Mouse (Mus musculus): ENCODE measurements around the gene Med10. TPM values are rescaled to one million over a fixed set of nuclear protein-coding genes. Genes with fewer than 3 reads are reported as not detected.

The Med10 gene
- 175 and 177 TPM in 2 replicates for polyA plus RNA-seq (2015; fragmentation: Nextera tagmentation; extraction: Ambion mirVana)

- ATAC-seq = no peak
- Histone ChIP-seq H3K9ac (replicated peaks) (no peak within 1 kb of the TSS), H3K4me3 (replicated peaks) (no peak within 1 kb of the TSS), H3K27ac (no peak within 1 kb of the TSS), H3K36me3 (no peaks in the 10 kb centered on the region), H3K4me2 (replicated peaks) (no peak within 1 kb of the TSS), H3K9me3 (no peaks in the 10 kb centered on the region), H3K27me3 (no peaks in the 10 kb centered on the region), H3K4me1 (replicated peaks) (no peaks in the 10 kb centered on the region)
- WGBS = 85% methylated on average over 5 of the region's 5 CpGs
Observed at GRCm38 (mm10) chr13:69802095-69802494, at the start of gene Med10. Med10 (plus strand) TSS chr13:69802395.

GRCm38 (mm10) chr13:69752875-69753274 lies 49.3 kb upstream of the Med10 start:
- no peak overlapping the region for H3K4me3 ChIP-seq (replicated peaks)
- H3K9ac ChIP-seq (replicated peaks) = no peak overlapping the region
- peaks cover 7% of the 10 kb centered on the region; the same call in 1 of the 2 replicates for H3K27me3 ChIP-seq
- WGBS = 88% methylated on average over 2 of the region's 2 CpGs
- no peaks in the 10 kb centered on the region for H3K4me1 ChIP-seq (replicated peaks)
- no peak for ATAC-seq
- no peak overlapping the region for H3K4me2 ChIP-seq (replicated peaks)
- no peak overlapping the region for H3K27ac ChIP-seq
- H3K36me3 ChIP-seq = no peaks in the 10 kb centered on the region
- H3K9me3 ChIP-seq = no peaks in the 10 kb centered on the region

GRCm38 (mm10) chr13:69758979-69759378 lies 43.2 kb upstream of the Med10 start:
- H3K4me3 ChIP-seq (replicated peaks) = no peak overlapping the region
- H3K9me3 ChIP-seq = no peaks in the 10 kb centered on the region
- H3K4me1 ChIP-seq (replicated peaks) = no peaks in the 10 kb centered on the region
- H3K36me3 ChIP-seq = no peaks in the 10 kb centered on the region
- 77% methylated on average over 6 of the region's 6 CpGs for WGBS
- H3K4me2 ChIP-seq (replicated peaks) = no peak overlapping the region
- no peak overlapping the region for H3K9ac ChIP-seq (replicated peaks)
- H3K27ac ChIP-seq = no peak overlapping the region
- no peak for ATAC-seq
- H3K27me3 ChIP-seq = no peaks in the 10 kb centered on the region

- WGBS = 90% methylated on average over 10 of the region's 10 CpGs
- H3K9me3 ChIP-seq = no peaks in the 10 kb centered on the region
- H3K27me3 ChIP-seq = no peaks in the 10 kb centered on the region
- no peaks in the 10 kb centered on the region for H3K36me3 ChIP-seq
- no peak for ATAC-seq
- H3K4me1 ChIP-seq (replicated peaks) = no peaks in the 10 kb centered on the region
- no peak overlapping the region for H3K4me2 ChIP-seq (replicated peaks)
- H3K27ac ChIP-seq = no peak overlapping the region
- no peak overlapping the region for H3K9ac ChIP-seq (replicated peaks)
- H3K4me3 ChIP-seq (replicated peaks) = no peak overlapping the region
Observed at GRCm38 (mm10) chr13:69761393-69761792, 40.8 kb upstream of the Med10 start.

- 0 out of 2 replicates have a peak overlapping the region, but pooled peaks have one; percentile 19 for H3K27ac ChIP-seq
- WGBS = 64% methylated on average over 9 of the region's 9 CpGs
Observed at GRCm38 (mm10) chr13:69764646-69765045, 37.5 kb upstream of the Med10 start.

GRCm38 (mm10) chr13:69768152-69768551 lies 34.0 kb upstream of the Med10 start:
- Histone ChIP-seq H3K27me3 (no peaks in the 10 kb centered on the region), H3K4me2 (replicated peaks) (no peak overlapping the region), H3K4me1 (replicated peaks) (no peaks in the 10 kb centered on the region), H3K27ac (no peak overlapping the region), H3K36me3 (no peaks in the 10 kb centered on the region), H3K9me3 (no peaks in the 10 kb centered on the region), H3K4me3 (replicated peaks) (no peak overlapping the region), H3K9ac (replicated peaks) (no peak overlapping the region)
- 92% methylated on average over 10 of the region's 10 CpGs for WGBS
- ATAC-seq = no peak

More at GRCm38 (mm10) chr13:69764646-69765045, 37.5 kb upstream of the Med10 start:
- H3K9me3 ChIP-seq = no peaks in the 10 kb centered on the region
- no peaks in the 10 kb centered on the region for H3K4me1 ChIP-seq (replicated peaks)
- H3K4me3 ChIP-seq (replicated peaks) = no peak overlapping the region
- ATAC-seq = no peak
- H3K27me3 ChIP-seq = no peaks in the 10 kb centered on the region
- no peak overlapping the region for H3K9ac ChIP-seq (replicated peaks)
- H3K36me3 ChIP-seq = no peaks in the 10 kb centered on the region
- no peak overlapping the region for H3K4me2 ChIP-seq (replicated peaks)

GRCm38 (mm10) chr13:69770538-69771456 lies 31.4 kb upstream of the Med10 start:
- 83% methylated on average over 12 of the region's 12 CpGs for WGBS

GRCm38 (mm10) chr13:69772358-69772757 lies 29.8 kb upstream of the Med10 start:
- Histone ChIP-seq H3K4me1 (replicated peaks) (no peaks in the 10 kb centered on the region), H3K27ac (no peak overlapping the region), H3K4me2 (replicated peaks) (no peak overlapping the region), H3K36me3 (no peaks in the 10 kb centered on the region), H3K9me3 (no peaks in the 10 kb centered on the region), H3K4me3 (replicated peaks) (no peak overlapping the region), H3K9ac (replicated peaks) (no peak overlapping the region), H3K27me3 (no peaks in the 10 kb centered on the region)
- 74% methylated on average over 4 of the region's 4 CpGs for WGBS
- no peak for ATAC-seq

More at GRCm38 (mm10) chr13:69770538-69771456, 31.4 kb upstream of the Med10 start:
- H3K36me3 ChIP-seq = no peaks in the 10 kb centered on the region
- 0 out of 2 replicates have a peak, but pooled peaks have one; percentile 48 for ATAC-seq
- no peaks in the 10 kb centered on the region for H3K9me3 ChIP-seq
- H3K9ac ChIP-seq (replicated peaks) = no peak overlapping the region
- H3K4me2 ChIP-seq (replicated peaks) = no peak overlapping the region
- no peaks in the 10 kb centered on the region for H3K4me1 ChIP-seq (replicated peaks)
- no peak overlapping the region; the same call in 1 of the 2 replicates for H3K27ac ChIP-seq
- H3K27me3 ChIP-seq = no peaks in the 10 kb centered on the region
- no peak overlapping the region for H3K4me3 ChIP-seq (replicated peaks)

- Histone ChIP-seq H3K27ac (no peak overlapping the region), H3K4me1 (replicated peaks) (no peaks in the 10 kb centered on the region), H3K9me3 (no peaks in the 10 kb centered on the region), H3K4me2 (replicated peaks) (no peak overlapping the region), H3K4me3 (replicated peaks) (no peak overlapping the region), H3K9ac (replicated peaks) (no peak overlapping the region), H3K27me3 (no peaks in the 10 kb centered on the region), H3K36me3 (no peaks in the 10 kb centered on the region)
- 91% methylated on average over 19 of the region's 19 CpGs for WGBS
- no peak for ATAC-seq
Observed at GRCm38 (mm10) chr13:69778221-69778620, 24.0 kb upstream of the Med10 start.

GRCm38 (mm10) chr13:69788704-69789103 lies 13.5 kb upstream of the Med10 start:
- no peak overlapping the region for H3K4me2 ChIP-seq (replicated peaks)
- H3K27ac ChIP-seq = no peak overlapping the region
- H3K9me3 ChIP-seq = no peaks in the 10 kb centered on the region
- H3K9ac ChIP-seq (replicated peaks) = no peak overlapping the region
- 85% methylated on average over 5 of the region's 5 CpGs for WGBS
- no peaks in the 10 kb centered on the region for H3K4me1 ChIP-seq (replicated peaks)
- H3K4me3 ChIP-seq (replicated peaks) = no peak overlapping the region
- ATAC-seq = no peak
- H3K36me3 ChIP-seq = no peaks in the 10 kb centered on the region
- no peaks in the 10 kb centered on the region for H3K27me3 ChIP-seq

- H3K9me3 ChIP-seq = no peaks in the 10 kb centered on the region
- no peak overlapping the region for H3K27ac ChIP-seq
- H3K9ac ChIP-seq (replicated peaks) = no peak overlapping the region
- ATAC-seq = no peak
- 89% methylated on average over 1 of the region's 1 CpGs for WGBS
- H3K36me3 ChIP-seq = no peaks in the 10 kb centered on the region
- H3K27me3 ChIP-seq = no peaks in the 10 kb centered on the region
- no peak overlapping the region for H3K4me3 ChIP-seq (replicated peaks)
- H3K4me1 ChIP-seq (replicated peaks) = no peaks in the 10 kb centered on the region
- H3K4me2 ChIP-seq (replicated peaks) = no peak overlapping the region
Observed at GRCm38 (mm10) chr13:69791814-69792213, 10.4 kb upstream of the Med10 start.

- 65% methylated on average over 12 of the region's 12 CpGs for WGBS
- H3K9me3 ChIP-seq = no peaks in the 10 kb centered on the region
- H3K4me1 ChIP-seq (replicated peaks) = no peaks in the 10 kb centered on the region
- H3K36me3 ChIP-seq = no peaks in the 10 kb centered on the region
- ATAC-seq = no peak
- H3K4me2 ChIP-seq (replicated peaks) = no peak overlapping the region
- no peak overlapping the region for H3K4me3 ChIP-seq (replicated peaks)
- no peak overlapping the region for H3K9ac ChIP-seq (replicated peaks)
- H3K27ac ChIP-seq = no peak overlapping the region
- H3K27me3 ChIP-seq = no peaks in the 10 kb centered on the region
Observed at GRCm38 (mm10) chr13:69792541-69793009, 9.6 kb upstream of the Med10 start.

All from midbrain, embryonic 13.5 days (tissue).